In genomic region chr2:7171087-7171696, GRCm38 (mm10) we compare ENCODE assay signal across 23 mouse cellular contexts.
A peak's percentile ranks its signal among the peaks of the same experiment; 100 is the strongest.
DNase-seq lines count a peak whose midpoint lies in the region; ATAC-seq and TF ChIP-seq lines count a peak whose summit lies in the region.
"Had no signal": no experiment of that assay in that cellular context is flagged by ENCODE, and none has a peak within 500 bp of the region (broad histone marks: within the 10 kb centered on the region; RNA-seq: fewer than 3 reads in every experiment).

No protein-coding gene starts in this region.

- no peaks in the 10 kb centered on the region for H3K36me3 ChIP-seq in hindbrain, embryonic 11.5 days (ENCODE audit: control insufficient read depth, insufficient read depth, low read length)
- no peaks in the 10 kb centered on the region for H3K36me3 ChIP-seq in hindbrain, embryonic 12.5 days
- H3K36me3 ChIP-seq: embryonic facial prominence, embryonic 13.5 days; G1E; hindbrain, embryonic 15.5 days; intestine, embryonic 15.5 days had no signal

- H3K9ac ChIP-seq in hindbrain, embryonic 11.5 days (ENCODE audit: low read depth, low read length) = no peak overlapping the region
- H3K9ac ChIP-seq in hindbrain, embryonic 12.5 days = no peak overlapping the region
- H3K9ac ChIP-seq: embryonic facial prominence, embryonic 13.5 days; forebrain, embryonic 13.5 days; hindbrain, embryonic 15.5 days; intestine, embryonic 15.5 days; liver, embryonic 14.5 days; lung, embryonic 14.5 days had no signal

- H3K4me1 ChIP-seq in hindbrain, embryonic 11.5 days (replicated peaks; ENCODE audit: control insufficient read depth, insufficient read depth, low read length) = no peaks in the 10 kb centered on the region
- no peaks in the 10 kb centered on the region for H3K4me1 ChIP-seq in hindbrain, embryonic 12.5 days
- H3K4me1 ChIP-seq in cortical plate, adult 2 months (ENCODE audit: control insufficient read depth, insufficient read depth, low read length) = peaks cover 7% of the 10 kb centered on the region; the same call in 1 of the 2 replicates
- H3K4me1 ChIP-seq: embryonic facial prominence, embryonic 13.5 days; forebrain, embryonic 13.5 days; intestine, embryonic 15.5 days had no signal

- WGBS in hindbrain, embryonic 11.5 days = 38% methylated on average over 8 of the region's 8 CpGs
- 47% methylated on average over 8 of the region's 8 CpGs for WGBS in hindbrain, embryonic 12.5 days

- H3K4me2 ChIP-seq in hindbrain, embryonic 11.5 days (replicated peaks; ENCODE audit: low read depth, low read length) = no peak overlapping the region
- H3K4me2 ChIP-seq in hindbrain, embryonic 12.5 days (replicated peaks) = no peak overlapping the region
- H3K4me2 ChIP-seq: embryonic facial prominence, embryonic 13.5 days; forebrain, embryonic 13.5 days; hindbrain, embryonic 15.5 days; intestine, embryonic 15.5 days; lung, embryonic 14.5 days had no signal

- H3K4me3 ChIP-seq in hindbrain, embryonic 11.5 days (ENCODE audit: low read depth, low read length) = no peak overlapping the region
- no peak overlapping the region for H3K4me3 ChIP-seq in hindbrain, embryonic 12.5 days
- no peak overlapping the region for H3K4me3 ChIP-seq in left cerebral cortex, adult 2 months
- no peak overlapping the region for H3K4me3 ChIP-seq in cortical plate, adult 2 months (ENCODE audit: insufficient read depth, low read length)
- H3K4me3 ChIP-seq: embryonic facial prominence, embryonic 13.5 days; forebrain, embryonic 13.5 days; hindbrain, embryonic 15.5 days; intestine, embryonic 15.5 days had no signal

- no peaks in the 10 kb centered on the region for H3K27me3 ChIP-seq in hindbrain, embryonic 11.5 days (ENCODE audit: control insufficient read depth, insufficient read depth, low read length)
- H3K27me3 ChIP-seq in hindbrain, embryonic 12.5 days = no peaks in the 10 kb centered on the region
- H3K27me3 ChIP-seq: CH12.LX; embryonic facial prominence, embryonic 13.5 days; forebrain, embryonic 13.5 days; intestine, embryonic 15.5 days had no signal

- H3K27ac ChIP-seq in hindbrain, embryonic 11.5 days (ENCODE audit: low read depth, low read length) = no peak overlapping the region
- no peak overlapping the region for H3K27ac ChIP-seq in hindbrain, embryonic 12.5 days
- H3K27ac ChIP-seq in left cerebral cortex, adult 2 months = peak overlapping the region; percentile 57; the same call in 1 of the 2 replicates
- H3K27ac ChIP-seq in cortical plate, adult 2 months (ENCODE audit: insufficient read depth, low read length) = peak overlapping the region; percentile 48
- H3K27ac ChIP-seq: embryonic facial prominence, embryonic 13.5 days; forebrain, embryonic 13.5 days; hindbrain, embryonic 15.5 days; intestine, embryonic 15.5 days; liver, embryonic 14.5 days; stomach, postnatal 0 days had no signal

- no peaks in the 10 kb centered on the region for H3K9me3 ChIP-seq in hindbrain, embryonic 11.5 days (ENCODE audit: control insufficient read depth, low read length)
- no peaks in the 10 kb centered on the region for H3K9me3 ChIP-seq in hindbrain, embryonic 12.5 days (replicated peaks)
- H3K9me3 ChIP-seq: embryonic facial prominence, embryonic 13.5 days; forebrain, embryonic 13.5 days; G1E; hindbrain, embryonic 15.5 days; intestine, embryonic 15.5 days had no signal

- ATAC-seq in hindbrain, embryonic 11.5 days (ENCODE audit: low FRiP score) = no peak; the same call in 1 of the 2 replicates
- ATAC-seq in hindbrain, embryonic 12.5 days (ENCODE audit: low FRiP score) = no peak
- ATAC-seq: forebrain, embryonic 13.5 days; intestine, embryonic 15.5 days had no signal

- DNase-seq in hindbrain, embryonic 11.5 days (ENCODE audit: low spot score) = peak; percentile 13
- DNase-seq in left cerebral cortex, adult 2 months (ENCODE audit: extremely low spot score in 1 of 2, low spot score in 2 of 2) = no peak
- DNase-seq in left cerebral cortex, postnatal 36 days (ENCODE audit: low spot score in 2 of 2) = no peak
- DNase-seq in embryo, embryonic 9.5 days (ENCODE audit: extremely low spot score) = peak; percentile 49
- no peak for DNase-seq in spleen, postnatal 14 days (ENCODE audit: low spot score in 2 of 2)
- no peak for DNase-seq in cerebellum, postnatal 25 days
- DNase-seq: B cell, adult 2 months; cerebellum, adult 18-20 months; cerebellum, postnatal 14 days; gastrocnemius, postnatal 36 days; kidney, postnatal 25 days; lung, embryonic 14.5 days; thymus, adult 2 months had no signal

- TF ChIP-seq CTCF in left cerebral cortex, adult 2 months (IDR thresholded peaks at IDR 0.05) = no peak
- no peak for TF ChIP-seq CTCF in cortical plate, adult 2 months (IDR thresholded peaks at IDR 0.05; ENCODE audit: extremely low read depth, insufficient read depth, low read length)

- TF ChIP-seq POLR2A in cortical plate, adult 2 months (IDR thresholded peaks at IDR 0.05; ENCODE audit: extremely low read depth, insufficient read depth, low read length) = no peak

- intact Hi-C loops in left cerebral cortex, adult 2 months (cut with DNase I) = no loop called here
- intact Hi-C loops in left cerebral cortex, postnatal 36 days (cut with DNase I) = no loop called here

Comparison
In these comparisons a context has a peak if more than half of its experiments do, and no peak if none do; other contexts are left out.
1. DNase-seq: peak in hindbrain, embryonic 11.5 days (single experiment) and embryo, embryonic 9.5 days (single experiment); none in left cerebral cortex, adult 2 months (0 of 2), left cerebral cortex, postnatal 36 days (0 of 2), spleen, postnatal 14 days (0 of 2) and cerebellum, postnatal 25 days (0 of 2).
2. H3K27ac ChIP-seq: peak in left cerebral cortex, adult 2 months (single experiment) and cortical plate, adult 2 months (single experiment); none in hindbrain, embryonic 11.5 days (single experiment) and hindbrain, embryonic 12.5 days (single experiment).